Mouse (Mus musculus): ENCODE results near the gene Mypn. TPM values are rescaled to one million over a fixed set of nuclear protein-coding genes. Genes with fewer than 3 reads are reported as not detected.

Mypn gene
- polyA plus RNA-seq, 1 experiment from 2014 or later = 6.3 TPM

GRCm38 (mm10) chr10:63100657-63101056 is 103.1 kb downstream of the Mypn start:
- peak overlapping the region; percentile 98 for H3K4me2 ChIP-seq
- H3K9me3 ChIP-seq (replicated peaks) = peaks cover 3% of the 10 kb centered on the region; the same call in 1 of the 2 replicates
- WGBS = 23% methylated on average over 9 of the region's 9 CpGs
- ATAC-seq (ENCODE audit: insufficient number of reproducible peaks, low FRiP score) = no peak
- no peak overlapping the region for H3K27ac ChIP-seq (ENCODE audit: poor library complexity, severe bottlenecking)
- H3K36me3 ChIP-seq = no peaks in the 10 kb centered on the region
- H3K4me3 ChIP-seq = peak overlapping the region; percentile 66
- H3K27me3 ChIP-seq (replicated peaks) = peaks cover 58% of the 10 kb centered on the region
- H3K9ac ChIP-seq = peak overlapping the region; percentile 80
- H3K4me1 ChIP-seq (replicated peaks) = peaks cover 13% of the 10 kb centered on the region; the same call in 1 of the 2 replicates

- Histone ChIP-seq H3K4me1 (replicated peaks) (peaks cover 13% of the 10 kb centered on the region; the same call in 1 of the 2 replicates), H3K4me2 (peak overlapping the region; percentile 98), H3K9ac (peak overlapping the region; percentile 80), H3K36me3 (no peaks in the 10 kb centered on the region), H3K4me3 (peak overlapping the region; percentile 66), H3K9me3 (replicated peaks) (peaks cover 3% of the 10 kb centered on the region; the same call in 1 of the 2 replicates), H3K27me3 (replicated peaks) (peaks cover 59% of the 10 kb centered on the region), H3K27ac (ENCODE audit: poor library complexity, severe bottlenecking) (no peak overlapping the region)
- WGBS = under 1% methylated on average over 62 of the region's 62 CpGs
- ATAC-seq (ENCODE audit: insufficient number of reproducible peaks, low FRiP score) = peak; percentile 69
These were observed 103.7 kb downstream of the Mypn start for GRCm38 (mm10) chr10:63099941-63100562.

- H3K27ac ChIP-seq (ENCODE audit: poor library complexity, severe bottlenecking) = no peak within 1 kb of the TSS
These were observed 104.2 kb downstream of the Mypn start, which contains the start of gene Atoh7 for GRCm38 (mm10) chr10:63099521-63099920. TSS of gene Atoh7 (plus strand) at chr10:63099651.

GRCm38 (mm10) chr10:63098191-63098590 is 105.6 kb downstream of the Mypn start:
- Histone ChIP-seq H3K9ac (no peak overlapping the region), H3K9me3 (replicated peaks) (no peaks in the 10 kb centered on the region), H3K4me3 (no peak overlapping the region), H3K27me3 (replicated peaks) (peaks cover 65% of the 10 kb centered on the region), H3K4me2 (no peak overlapping the region), H3K36me3 (no peaks in the 10 kb centered on the region), H3K27ac (ENCODE audit: poor library complexity, severe bottlenecking) (no peak overlapping the region), H3K4me1 (replicated peaks) (peaks cover 17% of the 10 kb centered on the region)
- ATAC-seq (ENCODE audit: insufficient number of reproducible peaks, low FRiP score) = no peak
- WGBS = 69% methylated on average over 12 of the region's 12 CpGs

More at GRCm38 (mm10) chr10:63099521-63099920, 104.2 kb downstream of the Mypn start, which contains the start of gene Atoh7:
- Histone ChIP-seq H3K9me3 (replicated peaks) (peaks cover 3% of the 10 kb centered on the region; the same call in 1 of the 2 replicates), H3K9ac (peak within 1 kb of the TSS; percentile 80), H3K27me3 (replicated peaks) (peaks cover 61% of the 10 kb centered on the region), H3K36me3 (no peaks in the 10 kb centered on the region), H3K4me2 (peak within 1 kb of the TSS; percentile 98), H3K4me3 (peak within 1 kb of the TSS; percentile 66), H3K4me1 (replicated peaks) (peaks cover 13% of the 10 kb centered on the region; the same call in 1 of the 2 replicates)
- no peak for ATAC-seq (ENCODE audit: insufficient number of reproducible peaks, low FRiP score)
- 7% methylated on average over 16 of the region's 16 CpGs for WGBS

GRCm38 (mm10) chr10:63096757-63097156 is 107.0 kb downstream of the Mypn start:
- Histone ChIP-seq H3K4me3 (no peak overlapping the region), H3K36me3 (no peaks in the 10 kb centered on the region), H3K9ac (no peak overlapping the region), H3K27ac (ENCODE audit: poor library complexity, severe bottlenecking) (no peak overlapping the region), H3K9me3 (replicated peaks) (no peaks in the 10 kb centered on the region), H3K4me1 (replicated peaks) (peaks cover 17% of the 10 kb centered on the region), H3K4me2 (no peak overlapping the region), H3K27me3 (replicated peaks) (peaks cover 58% of the 10 kb centered on the region)
- WGBS = 79% methylated on average over 2 of the region's 2 CpGs
- ATAC-seq (ENCODE audit: insufficient number of reproducible peaks, low FRiP score) = no peak

GRCm38 (mm10) chr10:63092616-63093550 is 110.9 kb downstream of the Mypn start:
- Histone ChIP-seq H3K9me3 (replicated peaks) (no peaks in the 10 kb centered on the region), H3K4me2 (no peak overlapping the region), H3K36me3 (no peaks in the 10 kb centered on the region), H3K27ac (ENCODE audit: poor library complexity, severe bottlenecking) (no peak overlapping the region), H3K4me1 (replicated peaks) (peaks cover 13% of the 10 kb centered on the region), H3K4me3 (no peak overlapping the region), H3K9ac (no peak overlapping the region), H3K27me3 (replicated peaks) (peaks cover 41% of the 10 kb centered on the region)
- ATAC-seq (ENCODE audit: insufficient number of reproducible peaks, low FRiP score) = no peak
- WGBS = 71% methylated on average over 10 of the region's 10 CpGs

GRCm38 (mm10) chr10:63091915-63092314 is 111.8 kb downstream of the Mypn start:
- 73% methylated on average over 7 of the region's 7 CpGs for WGBS
- no peak for ATAC-seq (ENCODE audit: insufficient number of reproducible peaks, low FRiP score)

GRCm38 (mm10) chr10:63089758-63090571 is 113.8 kb downstream of the Mypn start:
- Histone ChIP-seq H3K4me3 (peak overlapping the region; percentile 43), H3K4me1 (replicated peaks) (peaks cover 13% of the 10 kb centered on the region), H3K27ac (ENCODE audit: poor library complexity, severe bottlenecking) (no peak overlapping the region), H3K36me3 (no peaks in the 10 kb centered on the region), H3K9ac (peak overlapping the region; percentile 26), H3K4me2 (peak overlapping the region; percentile 66), H3K27me3 (replicated peaks) (peaks cover 21% of the 10 kb centered on the region), H3K9me3 (replicated peaks) (no peaks in the 10 kb centered on the region)
- WGBS = 6% methylated on average over 26 of the region's 26 CpGs
- ATAC-seq (ENCODE audit: insufficient number of reproducible peaks, low FRiP score) = no peak

More at GRCm38 (mm10) chr10:63091915-63092314, 111.8 kb downstream of the Mypn start:
- Histone ChIP-seq H3K9ac (no peak overlapping the region), H3K36me3 (no peaks in the 10 kb centered on the region), H3K9me3 (replicated peaks) (no peaks in the 10 kb centered on the region), H3K4me1 (replicated peaks) (peaks cover 13% of the 10 kb centered on the region), H3K4me2 (no peak overlapping the region), H3K4me3 (no peak overlapping the region), H3K27me3 (replicated peaks) (peaks cover 31% of the 10 kb centered on the region), H3K27ac (ENCODE audit: poor library complexity, severe bottlenecking) (no peak overlapping the region)

GRCm38 (mm10) chr10:63089103-63089757 is 114.5 kb downstream of the Mypn start:
- WGBS = 46% methylated on average over 8 of the region's 8 CpGs
- H3K9ac ChIP-seq = peak overlapping the region; percentile 26
- peaks cover 19% of the 10 kb centered on the region for H3K27me3 ChIP-seq (replicated peaks)
- no peak for ATAC-seq (ENCODE audit: insufficient number of reproducible peaks, low FRiP score)
- H3K27ac ChIP-seq (ENCODE audit: poor library complexity, severe bottlenecking) = no peak overlapping the region
- no peaks in the 10 kb centered on the region for H3K9me3 ChIP-seq (replicated peaks)
- peak overlapping the region; percentile 66 for H3K4me2 ChIP-seq
- H3K4me3 ChIP-seq = peak overlapping the region; percentile 43
- peaks cover 13% of the 10 kb centered on the region for H3K4me1 ChIP-seq (replicated peaks)
- no peaks in the 10 kb centered on the region for H3K36me3 ChIP-seq

GRCm38 (mm10) chr10:63086304-63086703 is 117.4 kb downstream of the Mypn start:
- ATAC-seq (ENCODE audit: insufficient number of reproducible peaks, low FRiP score) = no peak
- Histone ChIP-seq H3K4me1 (replicated peaks) (0 out of 2 replicates have a peak, but pooled peaks cover 9% of the 10 kb centered on the region), H3K27me3 (replicated peaks) (peaks cover 13% of the 10 kb centered on the region; the same call in 1 of the 2 replicates), H3K9me3 (replicated peaks) (no peaks in the 10 kb centered on the region), H3K9ac (no peak overlapping the region), H3K4me2 (no peak overlapping the region), H3K4me3 (no peak overlapping the region), H3K36me3 (no peaks in the 10 kb centered on the region), H3K27ac (ENCODE audit: poor library complexity, severe bottlenecking) (no peak overlapping the region)
- WGBS = 71% methylated on average over 10 of the region's 10 CpGs
